Mouse (Mus musculus): Measurements from ENCODE around the gene Chchd5. TPM values are rescaled to one million over a fixed set of nuclear protein-coding genes. Genes with fewer than 3 reads are reported as not detected.

The Chchd5 gene
- polyA plus RNA-seq, 1 experiment from 2014 or later: 16.9 TPM

DNA sequence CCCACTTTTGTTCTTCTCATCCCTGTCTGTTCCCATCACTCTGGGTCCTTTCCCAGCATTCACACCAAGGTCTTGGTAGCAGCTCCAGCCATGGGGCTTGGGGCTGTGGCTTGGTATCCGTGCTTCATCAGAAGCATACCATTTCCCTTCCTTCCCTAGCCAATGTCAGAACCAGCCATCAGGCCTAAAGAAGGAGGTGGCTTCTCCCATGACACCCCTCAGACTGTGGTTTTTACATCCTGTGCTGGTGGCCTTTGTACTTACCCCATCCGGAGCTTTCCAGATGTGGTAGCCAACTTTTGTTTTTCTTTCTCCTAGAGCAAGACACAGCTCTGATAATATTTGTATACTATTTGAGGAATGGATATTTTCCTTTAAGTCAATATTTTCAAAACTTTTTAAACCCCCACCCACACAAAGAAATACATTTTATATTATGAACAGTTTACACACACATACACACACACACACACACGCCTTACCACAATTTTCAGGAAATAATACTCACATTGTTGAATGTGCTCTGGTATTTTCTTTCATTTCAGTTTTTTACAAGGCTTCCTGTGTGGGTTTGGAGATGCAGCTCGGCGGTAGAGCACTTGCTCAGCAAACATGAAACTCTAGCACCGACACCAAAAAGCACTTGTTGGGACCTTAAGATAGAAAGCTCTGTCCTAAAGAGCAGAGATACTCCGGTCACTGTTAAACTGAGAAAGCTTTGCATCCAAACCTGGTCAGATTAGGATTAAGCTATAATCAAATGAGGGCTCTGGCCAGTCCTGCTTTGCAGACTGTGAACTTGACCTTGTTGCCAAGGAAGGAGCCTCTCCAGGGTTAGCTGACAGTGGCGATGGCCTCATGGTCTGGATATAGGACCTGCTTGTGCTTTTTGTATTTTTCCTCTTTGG lies 50.7 kb downstream of the Chchd5 start:
- no peak overlapping the region for H3K27ac ChIP-seq (ENCODE audit: poor library complexity, severe bottlenecking)

GRCm38 (mm10) chr2:129181509-129181908 lies 52.0 kb downstream of the Chchd5 start:
- Histone ChIP-seq H3K36me3 (no peaks in the 10 kb centered on the region), H3K4me2 (no peak overlapping the region), H3K9me3 (replicated peaks) (peaks cover 3% of the 10 kb centered on the region; the same call in 1 of the 2 replicates), H3K9ac (no peak overlapping the region), H3K27me3 (replicated peaks) (no peaks in the 10 kb centered on the region), H3K4me3 (no peak overlapping the region), H3K4me1 (replicated peaks) (peaks cover 18% of the 10 kb centered on the region), H3K27ac (ENCODE audit: poor library complexity, severe bottlenecking) (no peak overlapping the region)
- ATAC-seq (ENCODE audit: insufficient number of reproducible peaks, low FRiP score): no peak
- 68% methylated on average over 5 of the region's 5 CpGs for WGBS

More for the DNA sequence above, 50.7 kb downstream of the Chchd5 start:
- H3K36me3 ChIP-seq: no peaks in the 10 kb centered on the region
- peaks cover 15% of the 10 kb centered on the region for H3K4me1 ChIP-seq (replicated peaks)
- no peak for ATAC-seq (ENCODE audit: insufficient number of reproducible peaks, low FRiP score)
- H3K9me3 ChIP-seq (replicated peaks): peaks cover 5% of the 10 kb centered on the region; the same call in 1 of the 2 replicates
- no peaks in the 10 kb centered on the region for H3K27me3 ChIP-seq (replicated peaks)
- 69% methylated on average over 8 of the region's 8 CpGs for WGBS
- no peak overlapping the region for H3K4me3 ChIP-seq
- H3K9ac ChIP-seq: no peak overlapping the region
- no peak overlapping the region for H3K4me2 ChIP-seq

GRCm38 (mm10) chr2:129182412-129182811 lies 52.9 kb downstream of the Chchd5 start:
- Histone ChIP-seq H3K9me3 (replicated peaks) (no peaks in the 10 kb centered on the region), H3K4me2 (no peak overlapping the region), H3K27me3 (replicated peaks) (no peaks in the 10 kb centered on the region), H3K4me3 (no peak overlapping the region), H3K9ac (no peak overlapping the region), H3K4me1 (replicated peaks) (peaks cover 18% of the 10 kb centered on the region), H3K36me3 (no peaks in the 10 kb centered on the region), H3K27ac (ENCODE audit: poor library complexity, severe bottlenecking) (no peak overlapping the region)
- WGBS: 94% methylated on average over 1 of the region's 1 CpGs
- ATAC-seq (ENCODE audit: insufficient number of reproducible peaks, low FRiP score): no peak

DNA sequence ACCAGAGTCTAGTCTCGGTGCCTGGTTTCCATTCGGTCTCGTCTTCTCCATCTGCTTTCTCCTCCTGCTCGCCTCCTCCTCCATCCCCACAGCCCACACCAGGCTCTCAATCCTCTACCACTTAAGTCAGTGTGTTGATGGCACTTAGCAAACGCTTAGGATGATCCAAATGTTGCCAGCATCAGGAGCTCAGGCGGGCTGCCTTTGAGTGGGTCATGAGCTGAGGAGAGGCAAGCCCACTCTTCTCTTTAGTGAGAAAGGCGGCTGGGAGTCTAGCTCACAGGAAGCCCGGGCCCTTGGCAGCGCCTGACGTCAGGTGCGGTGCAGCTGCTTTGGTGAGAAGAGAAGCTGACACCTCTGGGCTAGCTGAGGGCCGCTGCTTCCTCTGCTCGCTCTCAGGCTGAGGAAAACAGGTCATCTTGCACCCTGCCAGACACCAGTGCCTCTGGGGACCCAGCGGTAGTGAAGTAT lies 54.1 kb downstream of the Chchd5 start:
- Histone ChIP-seq H3K4me2 (no peak overlapping the region), H3K4me3 (no peak overlapping the region), H3K4me1 (replicated peaks) (peaks cover 18% of the 10 kb centered on the region), H3K9me3 (replicated peaks) (no peaks in the 10 kb centered on the region), H3K9ac (no peak overlapping the region), H3K27ac (ENCODE audit: poor library complexity, severe bottlenecking) (no peak overlapping the region), H3K27me3 (replicated peaks) (no peaks in the 10 kb centered on the region), H3K36me3 (no peaks in the 10 kb centered on the region)
- no peak for ATAC-seq (ENCODE audit: insufficient number of reproducible peaks, low FRiP score)
- WGBS: 49% methylated on average over 14 of the region's 14 CpGs

Other genes starting within 250 kb of the Chchd5 start
- gene Zc3h8, start 185.6 kb upstream of the Chchd5 start, polyA plus RNA-seq (2016; fragmentation: Nextera tagmentation; extraction: Ambion mirVana): 7.2 and 7.5 TPM in 2 replicates
- gene Zc3h6, start 162.3 kb upstream of the Chchd5 start, polyA plus RNA-seq (2016; fragmentation: Nextera tagmentation; extraction: Ambion mirVana): 1.5 and 2.5 TPM in 2 replicates
- 13.5 and 15.6 TPM in 2 replicates for gene Gm10762, start 162.0 kb upstream of the Chchd5 start, polyA plus RNA-seq (2016; fragmentation: Nextera tagmentation; extraction: Ambion mirVana)
- 0.08 TPM in 1 of 2 replicates, not detected in the other for gene Vinac1, start 81.5 kb upstream of the Chchd5 start, polyA plus RNA-seq (2016; fragmentation: Nextera tagmentation; extraction: Ambion mirVana)
- gene Ttl, start 63.8 kb upstream of the Chchd5 start, polyA plus RNA-seq (2016; fragmentation: Nextera tagmentation; extraction: Ambion mirVana): 7.9 and 8.3 TPM in 2 replicates
- gene Polr1b, start 28.7 kb upstream of the Chchd5 start, polyA plus RNA-seq (2016; fragmentation: Nextera tagmentation; extraction: Ambion mirVana): 21.0 and 21.1 TPM in 2 replicates
- 45.8 and 47.5 TPM in 2 replicates for gene Slc20a1, start 69.1 kb downstream of the Chchd5 start, polyA plus RNA-seq (2016; fragmentation: Nextera tagmentation; extraction: Ambion mirVana)
- 47.3 and 51.6 TPM in 2 replicates for gene Ckap2l, start 167.5 kb downstream of the Chchd5 start, polyA plus RNA-seq (2016; fragmentation: Nextera tagmentation; extraction: Ambion mirVana)
- not detected in 2 replicates for gene Il1a, start 180.3 kb downstream of the Chchd5 start, polyA plus RNA-seq (2016; fragmentation: Nextera tagmentation; extraction: Ambion mirVana)
- 0.17 TPM in 1 of 2 replicates, not detected in the other for gene Il1b, start 241.4 kb downstream of the Chchd5 start, polyA plus RNA-seq (2016; fragmentation: Nextera tagmentation; extraction: Ambion mirVana)